Mouse (Mus musculus): ENCODE data around the gene Lsp1. TPM values are rescaled to one million over a fixed set of nuclear protein-coding genes. Genes with fewer than 3 reads are reported as not detected.

Gene Lsp1
- total and polyA plus RNA-seq, 3 experiments: 0.09 to 0.16 TPM; not detected in 1

GRCm38 (mm10) chr7:142516221-142516978 lies 55.8 kb downstream of the Lsp1 start:
- no peak overlapping the region for H3K4me3 ChIP-seq (ENCODE audit: low read depth, low read length)
- no peaks in the 10 kb centered on the region for H3K9me3 ChIP-seq (replicated peaks)
- H3K27me3 ChIP-seq (ENCODE audit: insufficient read depth, low read length): peaks cover 33% of the 10 kb centered on the region
- TF ChIP-seq TAL1 (conservative IDR thresholded peaks at IDR 0.05; ENCODE audit: low read depth, low read length) (no peak), POLR2AphosphoS5 (IDR thresholded peaks at IDR 0.05; ENCODE audit: insufficient replicate concordance, low read depth, low read length) (no peak), GATA1 (IDR thresholded peaks at IDR 0.05; ENCODE audit: borderline replicate concordance, low read length) (no peak), GATA2 (IDR thresholded peaks at IDR 0.05; ENCODE audit: borderline replicate concordance, low read depth, low read length) (no peak), CTCF (IDR thresholded peaks at IDR 0.05; ENCODE audit: low read depth, low read length) (no peak)
- H3K36me3 ChIP-seq (replicated peaks): no peaks in the 10 kb centered on the region
- H3K4me1 ChIP-seq (ENCODE audit: insufficient read depth, low read depth, low read length): no peaks in the 10 kb centered on the region
- ATAC-seq (ENCODE audit: extremely low read depth, insufficient number of reproducible peaks, low FRiP score, poor library complexity, severe bottlenecking) (no peak), DNase-seq (ENCODE audit: low spot score) (no peak)

- DNase-seq (ENCODE audit: low spot score) (no peak), ATAC-seq (ENCODE audit: extremely low read depth, insufficient number of reproducible peaks, low FRiP score, poor library complexity, severe bottlenecking) (no peak)
- Histone ChIP-seq H3K9me3 (replicated peaks) (no peaks in the 10 kb centered on the region), H3K4me1 (ENCODE audit: insufficient read depth, low read depth, low read length) (no peaks in the 10 kb centered on the region), H3K4me3 (ENCODE audit: low read depth, low read length) (no peak overlapping the region), H3K36me3 (replicated peaks) (no peaks in the 10 kb centered on the region), H3K27me3 (ENCODE audit: insufficient read depth, low read length) (peaks cover 35% of the 10 kb centered on the region)
- no peak for TF ChIP-seq CTCF (IDR thresholded peaks at IDR 0.05; ENCODE audit: low read depth, low read length)
- TF ChIP-seq TAL1 (conservative IDR thresholded peaks at IDR 0.05; ENCODE audit: low read depth, low read length): no peak
- no peak for TF ChIP-seq GATA1 (IDR thresholded peaks at IDR 0.05; ENCODE audit: borderline replicate concordance, low read length)
- TF ChIP-seq GATA2 (IDR thresholded peaks at IDR 0.05; ENCODE audit: borderline replicate concordance, low read depth, low read length): no peak
- TF ChIP-seq POLR2AphosphoS5 (IDR thresholded peaks at IDR 0.05; ENCODE audit: insufficient replicate concordance, low read depth, low read length): no peak
Measured at GRCm38 (mm10) chr7:142517531-142517930, 56.9 kb downstream of the Lsp1 start.

GRCm38 (mm10) chr7:142520331-142520730 lies 59.7 kb downstream of the Lsp1 start:
- TF ChIP-seq GATA1 (IDR thresholded peaks at IDR 0.05; ENCODE audit: borderline replicate concordance, low read length) (no peak), TAL1 (conservative IDR thresholded peaks at IDR 0.05; ENCODE audit: low read depth, low read length) (no peak), GATA2 (IDR thresholded peaks at IDR 0.05; ENCODE audit: borderline replicate concordance, low read depth, low read length) (no peak), CTCF (IDR thresholded peaks at IDR 0.05; ENCODE audit: low read depth, low read length) (no peak), POLR2AphosphoS5 (IDR thresholded peaks at IDR 0.05; ENCODE audit: insufficient replicate concordance, low read depth, low read length) (no peak)
- no peaks in the 10 kb centered on the region for H3K9me3 ChIP-seq (replicated peaks)
- H3K36me3 ChIP-seq (replicated peaks): no peaks in the 10 kb centered on the region
- H3K4me1 ChIP-seq (ENCODE audit: insufficient read depth, low read depth, low read length): peaks cover 5% of the 10 kb centered on the region
- DNase-seq (ENCODE audit: low spot score) (no peak), ATAC-seq (ENCODE audit: extremely low read depth, insufficient number of reproducible peaks, low FRiP score, poor library complexity, severe bottlenecking) (no peak)
- no peak overlapping the region for H3K4me3 ChIP-seq (ENCODE audit: low read depth, low read length)
- peaks cover 40% of the 10 kb centered on the region for H3K27me3 ChIP-seq (ENCODE audit: insufficient read depth, low read length)

GRCm38 (mm10) chr7:142522352-142522751 lies 61.7 kb downstream of the Lsp1 start:
- DNase-seq (ENCODE audit: low spot score) (no peak), ATAC-seq (ENCODE audit: extremely low read depth, insufficient number of reproducible peaks, low FRiP score, poor library complexity, severe bottlenecking) (no peak; the same call in 1 of the 2 replicates)
- Histone ChIP-seq H3K4me3 (ENCODE audit: low read depth, low read length) (no peak overlapping the region), H3K36me3 (replicated peaks) (no peaks in the 10 kb centered on the region), H3K9me3 (replicated peaks) (no peaks in the 10 kb centered on the region), H3K4me1 (ENCODE audit: insufficient read depth, low read depth, low read length) (peaks cover 19% of the 10 kb centered on the region), H3K27me3 (ENCODE audit: insufficient read depth, low read length) (peaks cover 44% of the 10 kb centered on the region)
- no peak for TF ChIP-seq POLR2AphosphoS5 (IDR thresholded peaks at IDR 0.05; ENCODE audit: insufficient replicate concordance, low read depth, low read length)

- no peaks in the 10 kb centered on the region for H3K36me3 ChIP-seq (replicated peaks)
- H3K4me3 ChIP-seq (ENCODE audit: low read depth, low read length): no peak overlapping the region
- TF ChIP-seq GATA1 (IDR thresholded peaks at IDR 0.05; ENCODE audit: borderline replicate concordance, low read length): no peak
- no peak for TF ChIP-seq TAL1 (conservative IDR thresholded peaks at IDR 0.05; ENCODE audit: low read depth, low read length)
- no peak for TF ChIP-seq CTCF (IDR thresholded peaks at IDR 0.05; ENCODE audit: low read depth, low read length)
- no peak for TF ChIP-seq GATA2 (IDR thresholded peaks at IDR 0.05; ENCODE audit: borderline replicate concordance, low read depth, low read length)
- TF ChIP-seq POLR2AphosphoS5 (IDR thresholded peaks at IDR 0.05; ENCODE audit: insufficient replicate concordance, low read depth, low read length): no peak
- H3K27me3 ChIP-seq (ENCODE audit: insufficient read depth, low read length): peaks cover 51% of the 10 kb centered on the region
- no peak for ATAC-seq (ENCODE audit: extremely low read depth, insufficient number of reproducible peaks, low FRiP score, poor library complexity, severe bottlenecking)
- no peak for DNase-seq (ENCODE audit: low spot score)
- H3K9me3 ChIP-seq (replicated peaks): no peaks in the 10 kb centered on the region
- peaks cover 22% of the 10 kb centered on the region for H3K4me1 ChIP-seq (ENCODE audit: insufficient read depth, low read depth, low read length)
Measured at GRCm38 (mm10) chr7:142523200-142523990, 62.8 kb downstream of the Lsp1 start.

Measured in G1E (cell line).